Mouse (Mus musculus) MEL-GATA-1-ER (cell line): ENCODE data around the gene Kcnk3.

Source experiments
- DNase-seq: peaks from one replicate; pipeline ENCODE4 v3.0.0-alpha.2; 2012; ENCODE audit warnings: low read depth; ENCODE audit errors: extremely low read depth

Gene Kcnk3

GRCm38 (mm10) chr5:30587681-30588300 is at the start of gene Kcnk3:
TSS of gene Kcnk3 (plus strand) at chr5:30588170.
- no peak for DNase-seq

GRCm38 (mm10) chr5:30545698-30546097 is 42.3 kb upstream of the Kcnk3 start, which contains the start of gene Cib4:
TSS of gene Cib4 (minus strand) at chr5:30545836.
- DNase-seq, result no peak

- DNase-seq, result no peak
Observed at GRCm38 (mm10) chr5:30548681-30549080, 39.3 kb upstream of the Kcnk3 start.

- DNase-seq, result no peak
Observed at GRCm38 (mm10) chr5:30550334-30551021, 37.5 kb upstream of the Kcnk3 start.

GRCm38 (mm10) chr5:30551022-30551638 is 36.8 kb upstream of the Kcnk3 start:
- no peak for DNase-seq

- DNase-seq, result no peak
Observed at GRCm38 (mm10) chr5:30552006-30552405, 36.0 kb upstream of the Kcnk3 start.

- DNase-seq, result no peak
Observed at GRCm38 (mm10) chr5:30553936-30554335, 34.0 kb upstream of the Kcnk3 start.

GRCm38 (mm10) chr5:30554981-30555380 is 33.0 kb upstream of the Kcnk3 start:
- DNase-seq, result no peak

GRCm38 (mm10) chr5:30556284-30556683 is 31.7 kb upstream of the Kcnk3 start:
- no peak for DNase-seq

- no peak for DNase-seq
Observed at GRCm38 (mm10) chr5:30559421-30559820, 28.5 kb upstream of the Kcnk3 start.

- DNase-seq, result no peak
Observed at GRCm38 (mm10) chr5:30559986-30560493, 27.9 kb upstream of the Kcnk3 start.

- no peak for DNase-seq
Observed at GRCm38 (mm10) chr5:30568479-30568878, 19.5 kb upstream of the Kcnk3 start.

GRCm38 (mm10) chr5:30571820-30572219 is 16.1 kb upstream of the Kcnk3 start:
- no peak for DNase-seq

GRCm38 (mm10) chr5:30574367-30574766 is 13.6 kb upstream of the Kcnk3 start:
- no peak for DNase-seq

GRCm38 (mm10) chr5:30576233-30576632 is 11.7 kb upstream of the Kcnk3 start:
- DNase-seq, result peak; percentile 94

- no peak for DNase-seq
Observed at GRCm38 (mm10) chr5:30577251-30577650, 10.7 kb upstream of the Kcnk3 start.

GRCm38 (mm10) chr5:30577654-30578310 is 10.2 kb upstream of the Kcnk3 start:
- no peak for DNase-seq

GRCm38 (mm10) chr5:30578445-30579080 is 9.4 kb upstream of the Kcnk3 start:
- no peak for DNase-seq

- no peak for DNase-seq
Observed at GRCm38 (mm10) chr5:30580725-30581124, 7.2 kb upstream of the Kcnk3 start.

GRCm38 (mm10) chr5:30582017-30582416 is 6.0 kb upstream of the Kcnk3 start:
- DNase-seq, result no peak

- no peak for DNase-seq
Observed at GRCm38 (mm10) chr5:30586616-30587015, 1.4 kb upstream of the Kcnk3 start.
